Mouse (Mus musculus) urinary bladder, postnatal 36 days (tissue): ENCODE data around the gene Adk.

ENCODE experiments used
- DNase-seq, 2 experiments: peaks; one replicate each; pipeline ENCODE4 v3.0.0; 2022; ENCODE audit warnings: low spot score in 2 of 2, mixed read lengths in 1 of 2

The Adk gene

GRCm38 (mm10) chr14:21052112-21052780 is at the start of gene Adk, which contains the start of gene Ap3m1:
Gene Adk (plus strand): TSS chr14:21052574.
Gene Ap3m1 (minus strand): TSS chr14:21052508.
- DNase-seq: peak; percentile 92 to 94

GRCm38 (mm10) chr14:21013800-21014334 is 38.5 kb upstream of the Adk start:
- no peak for DNase-seq

- no peak for DNase-seq
Measured at GRCm38 (mm10) chr14:21017871-21018270, 34.5 kb upstream of the Adk start.

- DNase-seq: no peak
Measured at GRCm38 (mm10) chr14:21018977-21019376, 33.4 kb upstream of the Adk start.

GRCm38 (mm10) chr14:21020435-21020834 is 31.9 kb upstream of the Adk start:
- no peak for DNase-seq

- no peak for DNase-seq
Measured at GRCm38 (mm10) chr14:21027542-21027941, 24.8 kb upstream of the Adk start.

GRCm38 (mm10) chr14:21029025-21029659 is 23.2 kb upstream of the Adk start:
- DNase-seq: no peak

- peak in 1 of 2 experiments; percentile 35 for DNase-seq
Measured at GRCm38 (mm10) chr14:21031783-21032511, 20.4 kb upstream of the Adk start.

- DNase-seq: no peak
Measured at GRCm38 (mm10) chr14:21034271-21034670, 18.1 kb upstream of the Adk start.

- DNase-seq: no peak
Measured at GRCm38 (mm10) chr14:21034791-21035190, 17.6 kb upstream of the Adk start.

- DNase-seq: no peak
Measured at GRCm38 (mm10) chr14:21039077-21039476, 13.3 kb upstream of the Adk start.

- DNase-seq: no peak
Measured at GRCm38 (mm10) chr14:21039623-21040022, 12.8 kb upstream of the Adk start.

- no peak for DNase-seq
Measured at GRCm38 (mm10) chr14:21047840-21048239, 4.5 kb upstream of the Adk start.

- DNase-seq: no peak
Measured at GRCm38 (mm10) chr14:21048879-21049278, 3.5 kb upstream of the Adk start.

- no peak for DNase-seq
Measured at GRCm38 (mm10) chr14:21050734-21051133, 1.6 kb upstream of the Adk start.

- no peak for DNase-seq
Measured at GRCm38 (mm10) chr14:21051380-21052111, 828 bp upstream of the Adk start.

GRCm38 (mm10) chr14:21052781-21053130 is 382 bp downstream of the Adk start:
- peak in 1 of 2 experiments; percentile 64 for DNase-seq

- no peak for DNase-seq
Measured at GRCm38 (mm10) chr14:21053151-21053550, 777 bp downstream of the Adk start.

- DNase-seq: no peak
Measured at GRCm38 (mm10) chr14:21053586-21053985, 1.2 kb downstream of the Adk start.

- DNase-seq: no peak
Measured at GRCm38 (mm10) chr14:21058972-21059371, 6.6 kb downstream of the Adk start.

GRCm38 (mm10) chr14:21062766-21063513 is 10.6 kb downstream of the Adk start:
- DNase-seq: no peak
